Mouse (Mus musculus) right cerebral cortex, postnatal 25 days (tissue): ENCODE results near the gene Iffo1.

Source experiments
- DNase-seq: peaks from one replicate; pipeline ENCODE4 v3.0.0; 2022

Gene Iffo1

GRCm38 (mm10) chr6:125196301-125196700 is 51.3 kb downstream of the Iffo1 start:
- DNase-seq, result no peak

DNA sequence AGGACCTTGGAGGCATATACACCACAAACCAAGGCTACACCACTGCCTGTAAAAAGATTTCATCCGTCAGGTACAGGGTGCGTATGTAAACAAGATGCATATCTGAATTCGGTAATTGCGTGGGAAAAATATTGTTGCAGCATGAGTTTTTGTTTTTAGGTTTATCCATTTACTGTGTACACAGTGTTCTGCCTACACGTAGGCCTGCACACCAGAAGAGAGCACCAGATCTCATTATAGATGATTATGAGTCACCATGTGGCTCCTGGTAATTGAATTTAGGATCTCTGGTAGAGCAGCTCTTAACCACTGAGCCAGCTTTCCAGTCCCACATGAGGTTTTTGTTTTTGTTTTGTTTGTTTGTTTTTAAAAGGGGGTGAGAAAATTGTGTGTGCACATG is 52.1 kb downstream of the Iffo1 start:
- no peak for DNase-seq

GRCm38 (mm10) chr6:125210436-125210835 is 65.4 kb downstream of the Iffo1 start:
- no peak for DNase-seq
